Mouse (Mus musculus): ENCODE data around the gene Slc17a7. TPM values are rescaled to one million over a fixed set of nuclear protein-coding genes. Genes with fewer than 3 reads are reported as not detected.
"Not testable (repeated sequence)": the region's sequence is repeated elsewhere in the genome, so short reads cannot be mapped to it uniquely, and the experiment has no call there.

The Slc17a7 gene
- polyA plus RNA-seq, 1 experiment from 2014 or later: 0.19 TPM

DNA sequence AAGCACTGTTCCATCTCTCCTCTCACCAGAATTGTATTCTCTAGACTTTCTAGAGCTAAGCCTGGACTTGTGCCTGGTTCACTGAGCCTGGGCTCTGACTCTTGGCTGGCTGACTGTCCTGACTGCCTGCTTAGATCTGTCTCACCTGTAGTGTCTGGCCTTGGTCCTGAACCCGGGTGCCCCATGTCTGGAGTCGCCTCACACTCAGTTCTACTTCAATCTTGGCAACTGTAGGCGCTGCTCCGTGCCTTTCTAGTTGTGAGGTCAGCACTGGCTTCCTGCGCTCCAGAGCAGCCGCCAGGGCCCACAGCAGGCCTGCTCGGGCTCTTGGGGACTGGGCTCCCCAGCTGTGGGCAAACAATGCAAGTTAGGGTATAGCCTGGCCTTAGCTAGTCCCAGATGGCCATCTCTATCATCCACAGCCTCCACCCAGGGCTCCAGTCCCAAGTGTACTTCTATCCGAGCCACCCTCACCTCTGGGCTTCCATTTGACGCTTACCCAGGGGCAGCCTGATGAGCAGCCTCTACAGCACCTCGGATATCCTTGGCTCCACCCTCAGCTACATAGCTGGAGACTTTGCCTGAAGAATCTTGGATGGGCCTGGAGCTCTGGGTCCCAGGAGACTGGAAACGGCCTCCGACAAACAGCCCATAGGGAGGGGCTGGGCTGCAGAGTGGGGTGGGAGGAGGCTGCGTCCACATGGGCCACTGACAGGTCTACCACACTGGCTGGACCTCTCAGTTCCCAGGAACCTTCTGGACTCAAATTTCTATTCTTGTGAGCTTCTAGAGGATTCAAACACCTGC, 19.2 kb upstream of the Slc17a7 start:
- DNase-seq (ENCODE audit: low read depth, low spot score) (no peak), ATAC-seq (no peak)
- H3K27me3 ChIP-seq: no peaks in the 10 kb centered on the region
- no peak for TF ChIP-seq CTCF (IDR thresholded peaks at IDR 0.05)
- in situ Hi-C loops (cut with MboI; ENCODE audit: low pct_unique_long_range_greater_than_20kb): no loop called here
- ChIA-PET POLR2A (no interaction called here), CTCF (interaction anchor here (1.3 kb wide), 1 partner anchor 76 kb away, joined by 3 read pairs; no protein-coding TSS in a partner anchor)

DNA sequence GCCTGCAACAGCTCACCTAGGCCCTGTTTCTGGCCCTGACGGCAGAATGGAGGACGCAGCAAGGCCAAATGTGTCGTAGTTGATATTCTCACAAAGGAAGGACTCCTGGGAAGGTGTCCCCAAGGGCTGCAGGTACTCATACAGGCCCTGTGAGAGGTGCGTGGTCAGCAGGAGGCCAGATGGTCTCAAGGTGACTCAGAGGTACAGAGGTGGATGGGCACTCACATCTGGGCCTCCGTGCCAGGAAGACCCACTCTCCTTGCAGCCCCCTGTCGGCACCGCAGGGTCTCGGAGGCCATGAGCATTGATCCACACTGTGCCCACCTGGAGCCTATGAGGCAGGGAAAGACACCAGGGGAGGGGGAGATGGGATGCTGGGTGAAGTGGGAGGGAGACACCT, 18.3 kb upstream of the Slc17a7 start:
- TF ChIP-seq CTCF (IDR thresholded peaks at IDR 0.05): no peak
- ATAC-seq (no peak), DNase-seq (ENCODE audit: low read depth, low spot score) (no peak)
- ChIA-PET POLR2A (no interaction called here), CTCF (no interaction called here)
- H3K27me3 ChIP-seq: no peaks in the 10 kb centered on the region
- in situ Hi-C loops (cut with MboI; ENCODE audit: low pct_unique_long_range_greater_than_20kb): no loop called here

DNA sequence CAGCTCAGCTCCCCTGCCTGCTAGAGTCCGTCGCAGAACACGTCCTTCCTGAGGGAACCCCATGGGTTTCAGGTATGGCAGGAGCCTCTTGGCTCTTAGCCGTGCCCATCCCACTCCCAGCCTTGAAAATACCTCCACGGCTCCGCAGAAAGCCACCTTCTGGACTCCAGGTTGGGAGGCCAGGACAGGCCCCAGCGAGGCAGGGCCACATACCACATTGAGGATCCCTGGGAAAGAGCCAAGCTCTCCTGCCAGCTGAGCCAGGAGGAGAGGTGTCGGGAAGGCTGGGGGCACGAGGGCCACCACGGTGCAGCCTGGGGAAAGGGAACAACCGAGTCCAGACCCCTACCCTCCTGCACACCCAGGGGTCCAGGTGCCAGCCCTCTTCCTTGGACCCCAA, 16.5 kb upstream of the Slc17a7 start:
- no peak for ATAC-seq

DNA sequence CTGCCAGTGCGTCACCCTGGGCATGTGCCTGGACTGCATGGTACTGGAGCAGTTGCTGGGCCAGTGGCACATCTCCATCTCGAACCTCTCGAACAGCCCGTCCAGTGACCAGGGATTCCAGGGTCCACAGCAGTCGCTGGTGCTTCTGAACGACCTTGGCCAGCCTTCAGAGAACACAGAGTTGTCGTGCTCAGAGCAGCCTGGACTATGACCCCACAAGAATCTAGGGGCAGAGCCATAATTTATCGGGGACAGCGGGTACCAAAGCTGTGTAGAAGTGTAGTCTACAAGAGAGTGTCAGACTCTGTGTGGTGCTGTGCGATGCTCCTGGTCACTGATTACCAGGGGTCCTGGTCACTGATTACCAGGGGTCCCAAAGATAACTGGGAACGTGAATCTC, 15.8 kb upstream of the Slc17a7 start:
- no peaks in the 10 kb centered on the region for H3K27me3 ChIP-seq
- ATAC-seq: no peak
- in situ Hi-C loops (cut with MboI; ENCODE audit: low pct_unique_long_range_greater_than_20kb): no loop called here
- CTCF ChIA-PET: no interaction called here
- no peak for DNase-seq (ENCODE audit: low read depth, low spot score)
- POLR2A ChIA-PET: interaction anchor here (0.5 kb wide), 1 partner anchor 173 kb away, joined by 3 read pairs; no protein-coding TSS in a partner anchor
- no peak for TF ChIP-seq CTCF (IDR thresholded peaks at IDR 0.05)

More for the DNA sequence above, 16.5 kb upstream of the Slc17a7 start:
- DNase-seq (ENCODE audit: low read depth, low spot score): no peak
- TF ChIP-seq CTCF (IDR thresholded peaks at IDR 0.05): no peak
- ChIA-PET POLR2A (no interaction called here), CTCF (interaction anchor here (1.5 kb wide), 1 partner anchor 11 kb away, joined by 4 read pairs; the partner anchor contains the start of genes Flt3l and Gm45713)
- H3K27me3 ChIP-seq: no peaks in the 10 kb centered on the region
- in situ Hi-C loops (cut with MboI; ENCODE audit: low pct_unique_long_range_greater_than_20kb): no loop called here

DNA sequence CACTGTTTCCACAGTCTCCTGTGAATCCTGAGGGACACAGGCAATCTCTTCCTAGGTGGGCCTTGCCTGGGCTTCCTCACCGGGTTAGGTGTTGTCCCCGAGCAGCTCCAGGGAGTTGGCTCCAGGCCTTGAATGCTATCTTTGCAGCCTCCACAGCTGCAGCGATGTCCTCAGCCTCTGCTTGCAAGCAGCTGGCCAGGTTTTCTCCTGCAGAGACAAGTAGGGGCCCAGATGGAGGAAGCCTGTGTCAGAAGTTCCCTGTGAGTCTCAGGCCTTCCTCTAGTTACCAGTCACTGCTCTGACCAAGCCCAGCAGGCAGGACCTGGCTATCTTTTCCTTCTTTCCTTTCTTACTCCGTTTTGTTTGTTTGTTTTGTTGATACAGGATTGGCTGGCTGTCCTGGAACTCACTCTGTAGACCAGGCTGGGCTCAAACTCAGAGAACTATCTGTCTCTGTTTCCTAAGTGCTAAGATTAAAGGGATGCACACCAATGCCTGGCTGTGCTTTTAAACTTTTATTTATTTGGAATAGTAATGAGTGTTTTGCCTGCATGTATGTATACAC, 15.1 kb upstream of the Slc17a7 start:
- ATAC-seq: no peak
- H3K27me3 ChIP-seq: no peaks in the 10 kb centered on the region
- in situ Hi-C loops (cut with MboI; ENCODE audit: low pct_unique_long_range_greater_than_20kb): no loop called here
- ChIA-PET POLR2A (interaction anchor here (0.5 kb wide), 1 partner anchor 174 kb away, joined by 3 read pairs; no protein-coding TSS in a partner anchor), CTCF (no interaction called here)
- TF ChIP-seq CTCF (IDR thresholded peaks at IDR 0.05): no peak
- DNase-seq (ENCODE audit: low read depth, low spot score): no peak

DNA sequence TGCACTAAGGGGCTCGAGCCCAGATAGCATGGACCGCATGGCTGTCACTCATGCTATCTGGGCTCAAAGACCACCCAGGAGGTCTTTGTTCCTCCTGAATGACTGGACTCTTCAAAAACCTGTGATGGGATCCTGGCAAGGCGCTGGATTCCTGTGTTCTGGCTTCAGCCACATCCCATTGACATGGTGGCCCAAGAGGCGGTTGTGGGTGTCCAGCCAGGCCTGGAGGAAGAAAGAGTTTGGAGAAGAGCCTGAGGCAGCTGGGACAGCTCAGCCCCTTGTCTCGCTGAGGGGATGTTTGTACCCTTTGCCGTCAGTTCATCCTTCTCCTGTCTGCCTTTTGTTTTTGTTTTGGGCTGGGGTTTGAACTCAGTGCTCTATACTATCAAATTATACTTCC, 14.2 kb upstream of the Slc17a7 start:
- no peak for DNase-seq (ENCODE audit: low read depth, low spot score)

DNA sequence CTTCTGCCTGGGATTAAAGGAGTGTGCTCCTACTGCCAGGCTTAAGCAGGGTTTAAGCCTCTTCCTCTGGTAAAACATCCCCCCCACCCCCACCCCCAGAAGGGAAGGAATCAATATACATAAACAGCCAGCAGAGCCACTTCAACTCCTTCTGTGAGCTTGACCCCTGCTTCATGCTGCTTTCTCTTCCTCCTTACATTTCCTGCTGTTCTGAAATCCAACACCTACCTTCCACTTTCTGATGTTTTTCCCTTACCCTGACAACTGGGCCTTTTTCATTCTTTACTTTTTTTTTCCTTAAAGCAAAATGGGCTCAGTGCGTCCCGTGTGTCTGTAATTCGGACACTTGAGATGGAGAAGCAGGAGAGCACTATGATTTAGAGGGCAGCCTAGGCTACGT, 13.4 kb upstream of the Slc17a7 start:
- ATAC-seq (no peak), DNase-seq (ENCODE audit: low read depth, low spot score) (no peak)
- TF ChIP-seq CTCF (IDR thresholded peaks at IDR 0.05): no peak
- ChIA-PET POLR2A (interaction anchor here (0.7 to 1.1 kb wide), 2 partner anchors 23 to 203 kb away, joined by 4 read pairs; no protein-coding TSS in a partner anchor), CTCF (no interaction called here)
- H3K27me3 ChIP-seq: no peaks in the 10 kb centered on the region
- in situ Hi-C loops (cut with MboI; ENCODE audit: low pct_unique_long_range_greater_than_20kb): no loop called here

More for the DNA sequence above, 14.2 kb upstream of the Slc17a7 start:
- no peak for ATAC-seq
- ChIA-PET CTCF (no interaction called here), POLR2A (interaction anchor here (1.1 kb wide), 1 partner anchor 22 kb away, joined by 4 read pairs; no protein-coding TSS in a partner anchor)
- H3K27me3 ChIP-seq: no peaks in the 10 kb centered on the region
- no peak for TF ChIP-seq CTCF (IDR thresholded peaks at IDR 0.05)
- in situ Hi-C loops (cut with MboI; ENCODE audit: low pct_unique_long_range_greater_than_20kb): no loop called here

DNA sequence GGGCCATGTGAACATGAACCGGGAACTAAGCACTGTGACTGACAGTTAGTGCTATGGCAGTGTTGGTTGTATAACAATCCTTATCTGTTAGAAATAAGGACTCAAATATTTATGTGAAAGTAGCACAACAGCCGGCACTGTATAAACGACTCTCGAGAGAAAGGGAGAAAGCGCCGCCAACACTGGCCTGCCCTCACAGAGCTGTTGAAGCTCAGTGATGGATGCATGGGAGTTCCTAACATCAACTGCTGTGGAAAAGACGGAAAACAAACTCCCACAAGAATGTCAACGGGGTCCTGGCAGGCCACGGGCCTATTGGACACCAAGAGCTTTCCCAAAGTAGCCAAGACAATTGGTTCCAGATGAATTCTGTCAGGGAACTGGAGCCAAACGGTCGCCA, 12.4 kb upstream of the Slc17a7 start:
- in situ Hi-C loops (cut with MboI; ENCODE audit: low pct_unique_long_range_greater_than_20kb): no loop called here
- DNase-seq (ENCODE audit: low read depth, low spot score) (no peak), ATAC-seq (no peak)
- POLR2A ChIA-PET: no interaction called here
- no peaks in the 10 kb centered on the region for H3K27me3 ChIP-seq
- TF ChIP-seq CTCF (IDR thresholded peaks at IDR 0.05): no peak
- CTCF ChIA-PET: interaction anchor here (1.1 kb wide), 1 partner anchor 13 kb away, joined by 4 read pairs; no protein-coding TSS in a partner anchor

DNA sequence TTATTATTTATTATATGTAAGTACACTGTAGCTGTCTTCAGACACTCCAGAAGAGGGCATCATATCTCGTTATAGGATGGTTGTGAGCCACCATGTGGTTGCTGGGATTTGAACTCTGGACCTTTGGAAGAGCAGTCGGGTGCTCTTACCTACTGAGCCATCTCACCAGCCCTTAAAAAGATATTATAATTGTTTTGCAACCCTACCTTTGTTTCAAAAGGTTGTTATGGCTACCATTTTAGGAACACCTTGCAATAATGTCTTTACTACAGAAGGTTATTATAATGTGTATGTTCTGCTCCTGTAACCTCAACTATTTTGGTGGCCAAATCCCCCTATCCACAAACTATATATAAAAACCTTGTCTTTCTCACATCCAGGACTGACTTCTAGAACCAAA, 10.7 kb upstream of the Slc17a7 start:
- not testable (repeated sequence) for DNase-seq (ENCODE audit: low read depth, low spot score)

DNA sequence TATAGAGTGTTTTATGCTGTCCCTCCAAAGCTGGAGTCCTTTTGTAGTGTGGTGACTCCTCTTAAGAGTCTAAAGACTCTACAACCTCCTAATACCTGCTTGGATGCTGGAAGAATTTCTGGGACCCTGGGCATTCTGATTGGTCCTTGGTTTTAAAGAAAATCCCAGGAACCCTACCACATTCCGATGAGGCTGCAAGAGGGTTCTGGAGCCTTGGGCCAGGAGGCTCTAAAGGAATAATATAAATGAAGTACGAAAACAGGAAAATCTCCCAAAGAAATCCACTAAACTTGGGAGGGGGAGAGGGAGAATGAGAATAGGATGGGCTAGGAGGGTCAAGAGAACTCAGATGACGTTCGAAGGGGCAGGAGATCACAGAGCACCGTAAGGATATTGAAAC, 10.2 kb upstream of the Slc17a7 start:
- ATAC-seq: no peak
- TF ChIP-seq CTCF (IDR thresholded peaks at IDR 0.05): no peak

More for the DNA sequence above, 10.7 kb upstream of the Slc17a7 start:
- ATAC-seq; POLR2A ChIA-PET; H3K27me3 ChIP-seq; in situ Hi-C loops (cut with MboI; ENCODE audit: low pct_unique_long_range_greater_than_20kb): not testable (repeated sequence)
- CTCF ChIA-PET: interaction anchor here (2.7 kb wide), 1 partner anchor 16 kb away, joined by 10 read pairs; the partner anchor contains the start of genes Flt3l and Gm45713

More for the DNA sequence above, 10.2 kb upstream of the Slc17a7 start:
- no peak for DNase-seq (ENCODE audit: low read depth, low spot score)
- ChIA-PET POLR2A (no interaction called here), CTCF (interaction anchor here (2.7 kb wide), 1 partner anchor 16 kb away, joined by 10 read pairs; the partner anchor contains the start of genes Flt3l and Gm45713)
- no peaks in the 10 kb centered on the region for H3K27me3 ChIP-seq
- in situ Hi-C loops (cut with MboI; ENCODE audit: low pct_unique_long_range_greater_than_20kb): no loop called here

All from Patski (cell line).